16 mouse cellular contexts compared by ENCODE assay signal in genomic region chr1:153267730-153268129, GRCm38 (mm10).
DNase-seq lines count a peak whose midpoint lies in the region; ATAC-seq and TF ChIP-seq lines count a peak whose summit lies in the region.
"Had no signal": no experiment of that assay in that cellular context is flagged by ENCODE, and none has a peak within 500 bp of the region (broad histone marks: within the 10 kb centered on the region; RNA-seq: fewer than 3 reads in every experiment).

No protein-coding gene starts in this region.

- no peak for TF ChIP-seq EP300 in heart, adult 2 months (IDR thresholded peaks at IDR 0.05; ENCODE audit: insufficient read depth, low read depth, low read length)
- TF ChIP-seq EP300 in liver, postnatal 0 days (IDR thresholded peaks at IDR 0.05; ENCODE audit: low read depth), result peak; percentile 67

- peaks cover 16% of the 10 kb centered on the region for H3K79me2 ChIP-seq in heart, adult 2 months (replicated peaks; ENCODE audit: control insufficient read depth, insufficient read depth, low read length)

- H3K4me3 ChIP-seq in heart, embryonic 15.5 days, result no peak overlapping the region
- no peak overlapping the region for H3K4me3 ChIP-seq in heart, adult 2 months
- no peak overlapping the region for H3K4me3 ChIP-seq in layer of hippocampus, adult 2 months
- no peak overlapping the region for H3K4me3 ChIP-seq in intestine, embryonic 16.5 days (ENCODE audit: low read length)
- H3K4me3 ChIP-seq in liver, postnatal 0 days (ENCODE audit: low read depth, low read length), result no peak overlapping the region
- H3K4me3 ChIP-seq in midbrain, postnatal 0 days (ENCODE audit: low read depth, low read length), result no peak overlapping the region

- no peaks in the 10 kb centered on the region for H3K36me3 ChIP-seq in heart, embryonic 15.5 days
- peaks cover 11% of the 10 kb centered on the region for H3K36me3 ChIP-seq in heart, adult 2 months (ENCODE audit: control insufficient read depth, insufficient read depth, low read length)
- no peaks in the 10 kb centered on the region for H3K36me3 ChIP-seq in intestine, embryonic 16.5 days (ENCODE audit: control insufficient read depth, insufficient read depth, low read length)
- no peaks in the 10 kb centered on the region for H3K36me3 ChIP-seq in liver, postnatal 0 days (replicated peaks; ENCODE audit: insufficient read depth, low read length)
- no peaks in the 10 kb centered on the region for H3K36me3 ChIP-seq in midbrain, postnatal 0 days (ENCODE audit: insufficient read depth, low read length)

- peaks cover 77% of the 10 kb centered on the region for H3K4me1 ChIP-seq in heart, embryonic 15.5 days (replicated peaks)
- H3K4me1 ChIP-seq in heart, adult 2 months (ENCODE audit: control insufficient read depth, insufficient read depth, low read length), result peaks cover 22% of the 10 kb centered on the region
- peaks cover 48% of the 10 kb centered on the region for H3K4me1 ChIP-seq in intestine, embryonic 16.5 days (ENCODE audit: control insufficient read depth, insufficient read depth, low read length)
- peaks cover 30% of the 10 kb centered on the region for H3K4me1 ChIP-seq in liver, postnatal 0 days (ENCODE audit: insufficient read depth)
- H3K4me1 ChIP-seq in midbrain, postnatal 0 days (ENCODE audit: insufficient read depth, low read length), result peaks cover 9% of the 10 kb centered on the region; the same call in 1 of the 2 replicates

- DNase-seq in heart, adult 2 months, result no peak
- DNase-seq in layer of hippocampus, adult 2 months (ENCODE audit: low spot score in 2 of 2), result no peak
- no peak for DNase-seq in layer of hippocampus, adult 8-10 months (ENCODE audit: low spot score in 2 of 2)
- peak; percentile 35 for DNase-seq in liver, postnatal 0 days
- DNase-seq in midbrain, postnatal 0 days (ENCODE audit: low spot score), result no peak
- DNase-seq: adrenal gland, adult 2 months; cerebellum, adult 11-12 months; cerebellum, postnatal 36 days; gastrocnemius, postnatal 14 days; kidney, postnatal 10 days; lung, postnatal 10 days; retina, postnatal 1 day; thymus, postnatal 14 days had no signal

- no peak for ATAC-seq in heart, embryonic 15.5 days (replicated peaks; ENCODE audit: insufficient number of reproducible peaks, insufficient read depth, low FRiP score, low read depth)
- peak; percentile 16; the same call in 1 of the 2 replicates for ATAC-seq in intestine, embryonic 16.5 days
- peak; percentile 89 for ATAC-seq in liver, postnatal 0 days
- ATAC-seq in monocyte, adult 5-6 weeks (replicated peaks; ENCODE audit: insufficient number of reproducible peaks, low FRiP score, low TSS enrichment, poor library complexity, severe bottlenecking), result no peak
- no peak for ATAC-seq in midbrain, postnatal 0 days (ENCODE audit: low FRiP score)

- no peaks in the 10 kb centered on the region for H3K27me3 ChIP-seq in heart, embryonic 15.5 days
- H3K27me3 ChIP-seq in heart, adult 2 months (ENCODE audit: control insufficient read depth, insufficient read depth, low read length), result no peaks in the 10 kb centered on the region
- H3K27me3 ChIP-seq in intestine, embryonic 16.5 days (replicated peaks; ENCODE audit: control insufficient read depth, insufficient read depth, low read length), result no peaks in the 10 kb centered on the region
- H3K27me3 ChIP-seq in liver, postnatal 0 days (ENCODE audit: insufficient read depth, low read length), result no peaks in the 10 kb centered on the region
- H3K27me3 ChIP-seq in midbrain, postnatal 0 days (ENCODE audit: insufficient read depth, low read length), result no peaks in the 10 kb centered on the region

- H3K27ac ChIP-seq in heart, embryonic 15.5 days, result peak overlapping the region; percentile 79
- no peak overlapping the region; the same call in 1 of the 2 replicates for H3K27ac ChIP-seq in heart, adult 2 months
- H3K27ac ChIP-seq in layer of hippocampus, adult 2 months, result peak overlapping the region; percentile 78; the same call in 1 of the 2 replicates
- H3K27ac ChIP-seq in intestine, embryonic 16.5 days (ENCODE audit: low read length), result peak overlapping the region; percentile 91
- H3K27ac ChIP-seq in liver, postnatal 0 days (ENCODE audit: low read depth), result peak overlapping the region; percentile 85
- H3K27ac ChIP-seq in midbrain, postnatal 0 days (ENCODE audit: low read depth, low read length), result no peak overlapping the region

- no peak for TF ChIP-seq CTCF in heart, adult 2 months (IDR thresholded peaks at IDR 0.05)
- TF ChIP-seq CTCF in layer of hippocampus, adult 2 months (conservative IDR thresholded peaks at IDR 0.05), result no peak
- no peak for TF ChIP-seq CTCF in liver, postnatal 0 days (IDR thresholded peaks at IDR 0.05; ENCODE audit: low read depth)
- TF ChIP-seq CTCF in midbrain, postnatal 0 days (IDR thresholded peaks at IDR 0.05), result no peak

- intact Hi-C loops in heart, adult 2 months (cut with DNase I), result loop anchor here (5.0 kb wide), 1 partner anchor 50 kb away; no protein-coding TSS in a partner anchor

- no peak for TF ChIP-seq POLR2A in heart, adult 2 months (IDR thresholded peaks at IDR 0.05; ENCODE audit: insufficient read depth, low read depth, low read length)

- H3K4me2 ChIP-seq in heart, embryonic 15.5 days, result no peak overlapping the region
- no peak overlapping the region for H3K4me2 ChIP-seq in intestine, embryonic 16.5 days (ENCODE audit: low read depth, low read length)
- H3K4me2 ChIP-seq in liver, postnatal 0 days (ENCODE audit: low read depth, low read length), result peak overlapping the region; percentile 34
- H3K4me2 ChIP-seq in midbrain, postnatal 0 days (ENCODE audit: low read depth, low read length, poor library complexity, severe bottlenecking), result no peak overlapping the region

- 86% methylated on average over 7 of the region's 7 CpGs for WGBS in heart, embryonic 15.5 days
- 94% methylated on average over 7 of the region's 7 CpGs for WGBS in heart, adult 2 months
- 71% methylated on average over 7 of the region's 7 CpGs for WGBS in intestine, embryonic 16.5 days
- WGBS in liver, postnatal 0 days (ENCODE audit: insufficient replicate concordance), result 58% methylated on average over 7 of the region's 7 CpGs
- 85% methylated on average over 7 of the region's 7 CpGs for WGBS in midbrain, postnatal 0 days

- no peak overlapping the region for H3K9ac ChIP-seq in heart, embryonic 15.5 days
- no peak overlapping the region for H3K9ac ChIP-seq in heart, adult 2 months (ENCODE audit: low read depth, low read length)
- H3K9ac ChIP-seq in intestine, embryonic 16.5 days (ENCODE audit: low read depth, low read length), result no peak overlapping the region
- H3K9ac ChIP-seq in liver, postnatal 0 days (replicated peaks), result no peak overlapping the region
- no peak overlapping the region for H3K9ac ChIP-seq in midbrain, postnatal 0 days (replicated peaks; ENCODE audit: low read length, poor library complexity, severe bottlenecking)

- no peaks in the 10 kb centered on the region for H3K9me3 ChIP-seq in heart, embryonic 15.5 days (replicated peaks)
- H3K9me3 ChIP-seq in intestine, embryonic 16.5 days (ENCODE audit: control insufficient read depth, low read length), result no peaks in the 10 kb centered on the region
- H3K9me3 ChIP-seq in liver, postnatal 0 days (ENCODE audit: low read length), result no peaks in the 10 kb centered on the region
- no peaks in the 10 kb centered on the region for H3K9me3 ChIP-seq in midbrain, postnatal 0 days (ENCODE audit: low read length)

Comparison
In these comparisons a context has a peak if more than half of its experiments do, and no peak if none do; other contexts are left out.
1. H3K27ac ChIP-seq: peak in heart, embryonic 15.5 days (single experiment), layer of hippocampus, adult 2 months (single experiment), intestine, embryonic 16.5 days (single experiment) and liver, postnatal 0 days (single experiment); none in heart, adult 2 months (single experiment) and midbrain, postnatal 0 days (single experiment).
2. ATAC-seq: peak in intestine, embryonic 16.5 days (single experiment) and liver, postnatal 0 days (single experiment); none in heart, embryonic 15.5 days (single experiment), monocyte, adult 5-6 weeks (single experiment) and midbrain, postnatal 0 days (single experiment).